Mouse (Mus musculus) G1E (cell line): ENCODE data around the gene Kcnk3.

Source experiments
- CTCF ChIP-seq: IDR thresholded peaks from 2 replicates; pipeline ENCODE4 v1.5.1; 2012; ENCODE audit warnings: low read depth, low read length, inconsistent platforms, mixed read lengths
- GATA1 ChIP-seq: IDR thresholded peaks from 2 replicates; pipeline ENCODE4 v1.6.1; 2012; ENCODE audit warnings: borderline replicate concordance, low read length, inconsistent platforms, mixed read lengths
- GATA2 ChIP-seq: IDR thresholded peaks from 2 replicates; pipeline ENCODE4 v1.6.1; 2012; ENCODE audit warnings: low read depth, low read length, inconsistent platforms, borderline replicate concordance
- POLR2AphosphoS5 ChIP-seq: IDR thresholded peaks from 2 replicates; pipeline ENCODE4 v1.6.1; 2012; ENCODE audit warnings: low read depth, low read length, inconsistent platforms; ENCODE audit not compliant: insufficient replicate concordance
- TAL1 ChIP-seq: conservative IDR thresholded peaks from 2 replicates; pipeline ENCODE4 v1.6.1; 2012; ENCODE audit warnings: low read depth, low read length, inconsistent platforms, mixed read lengths

DNA sequence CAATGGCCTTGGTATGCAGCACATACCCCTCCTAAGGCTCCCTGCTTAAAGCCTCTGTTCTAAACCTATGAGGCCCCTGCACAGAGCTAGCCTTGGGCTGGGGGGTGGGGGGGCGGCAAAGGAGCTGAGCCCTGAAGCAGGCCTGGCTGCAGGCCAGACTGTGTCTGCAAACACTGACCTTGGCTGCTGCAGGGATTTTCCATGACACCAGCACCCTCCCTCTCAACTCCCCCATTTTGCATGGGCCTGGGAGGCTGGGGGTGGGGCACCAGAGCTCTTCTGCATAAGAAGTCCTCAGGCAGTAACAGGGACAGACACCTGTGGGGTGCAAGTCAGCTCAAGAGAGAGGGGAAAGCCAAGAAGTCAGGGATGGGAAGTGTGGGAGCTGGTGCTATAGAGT lies 26.3 kb downstream of the Kcnk3 start:
- no peak for TF ChIP-seq GATA1
- TF ChIP-seq CTCF = no peak
- TF ChIP-seq POLR2AphosphoS5 = no peak
- no peak for TF ChIP-seq TAL1
- no peak for TF ChIP-seq GATA2
